In the genomic region with DNA sequence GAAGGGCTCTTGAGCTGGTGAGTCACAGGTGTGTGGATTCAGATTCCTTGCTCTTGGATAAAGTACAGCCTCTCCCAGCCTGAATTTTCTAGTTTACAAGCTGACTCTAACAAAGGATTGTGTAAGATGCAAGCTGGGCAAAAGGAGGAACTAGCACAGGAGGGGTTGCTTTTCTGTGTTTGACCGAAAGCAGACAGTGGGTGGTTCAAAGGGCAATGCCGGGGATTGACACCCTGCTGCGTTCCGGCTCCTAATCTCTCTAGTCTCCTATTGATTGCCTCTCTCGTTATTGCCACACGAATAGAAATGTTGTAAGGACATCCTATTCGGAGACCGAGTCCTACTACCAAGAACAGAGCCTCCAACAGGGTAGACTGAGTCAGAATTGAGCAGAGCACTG, we compare ENCODE assay signal across 17 mouse cellular contexts. TPM values are rescaled to one million over a fixed set of nuclear protein-coding genes. Genes with fewer than 3 reads are reported as not detected.
A peak's percentile ranks its signal among the peaks of the same experiment; 100 is the strongest.
DNase-seq lines count a peak whose midpoint lies in the region; ATAC-seq and TF ChIP-seq lines count a peak whose summit lies in the region.
"Had no signal": no experiment of that assay in that cellular context is flagged by ENCODE, and none has a peak within 500 bp of the region (broad histone marks: within the 10 kb centered on the region; RNA-seq: fewer than 3 reads in every experiment).

No protein-coding gene starts in this region.

- peak; percentile 19 for DNase-seq in kidney, postnatal 14 days
- no peak for DNase-seq in stomach, postnatal 0 days (ENCODE audit: low spot score)
- DNase-seq in spleen, adult 12 weeks (ENCODE audit: low spot score): no peak
- DNase-seq: adrenal gland, postnatal 10 days; cerebellum, adult 8-10 months; heart, postnatal 36 days; right cerebral cortex, postnatal 14 days had no signal

- WGBS in kidney, embryonic 14.5 days: 75% methylated on average over 8 of the region's 8 CpGs
- WGBS in intestine, embryonic 15.5 days: 61% methylated on average over 8 of the region's 8 CpGs
- WGBS in liver, embryonic 15.5 days (ENCODE audit: insufficient replicate concordance): 64% methylated on average over 8 of the region's 8 CpGs
- 60% methylated on average over 8 of the region's 8 CpGs for WGBS in stomach, postnatal 0 days
- WGBS in hindbrain, embryonic 16.5 days: 49% methylated on average over 8 of the region's 8 CpGs
- WGBS in forebrain, embryonic 16.5 days: 9% methylated on average over 8 of the region's 8 CpGs

- no peak overlapping the region for H3K4me2 ChIP-seq in kidney, embryonic 14.5 days (replicated peaks; ENCODE audit: low read depth, low read length)
- peak overlapping the region; percentile 49 for H3K4me2 ChIP-seq in intestine, embryonic 15.5 days (replicated peaks)
- peak overlapping the region; percentile 50 for H3K4me2 ChIP-seq in liver, embryonic 15.5 days
- H3K4me2 ChIP-seq in stomach, postnatal 0 days (replicated peaks; ENCODE audit: low read depth): no peak overlapping the region
- H3K4me2 ChIP-seq in hindbrain, embryonic 16.5 days (ENCODE audit: low read length): no peak overlapping the region
- H3K4me2 ChIP-seq in forebrain, embryonic 16.5 days (ENCODE audit: low read length): no peak overlapping the region
- H3K4me2 ChIP-seq: limb, embryonic 12.5 days; midbrain, embryonic 15.5 days had no signal

- H3K9me3 ChIP-seq in kidney, embryonic 14.5 days (ENCODE audit: control insufficient read depth, low read length): no peaks in the 10 kb centered on the region
- H3K9me3 ChIP-seq in intestine, embryonic 15.5 days: no peaks in the 10 kb centered on the region
- no peaks in the 10 kb centered on the region for H3K9me3 ChIP-seq in liver, embryonic 15.5 days (replicated peaks)
- no peaks in the 10 kb centered on the region for H3K9me3 ChIP-seq in stomach, postnatal 0 days (ENCODE audit: control insufficient read depth, low read length)
- no peaks in the 10 kb centered on the region for H3K9me3 ChIP-seq in hindbrain, embryonic 16.5 days (ENCODE audit: control insufficient read depth, low read length)
- H3K9me3 ChIP-seq in forebrain, embryonic 16.5 days (ENCODE audit: control insufficient read depth, low read length): no peaks in the 10 kb centered on the region
- H3K9me3 ChIP-seq: heart, embryonic 10.5 days; limb, embryonic 12.5 days; midbrain, embryonic 15.5 days had no signal

- no peak overlapping the region for H3K27ac ChIP-seq in kidney, embryonic 14.5 days (ENCODE audit: low read depth, low read length)
- H3K27ac ChIP-seq in intestine, embryonic 15.5 days: peak overlapping the region; percentile 88
- H3K27ac ChIP-seq in liver, embryonic 15.5 days (replicated peaks): peak overlapping the region; percentile 70
- peak overlapping the region; percentile 86 for H3K27ac ChIP-seq in stomach, postnatal 0 days (replicated peaks)
- H3K27ac ChIP-seq in hindbrain, embryonic 16.5 days (ENCODE audit: low read depth, low read length): no peak overlapping the region
- H3K27ac ChIP-seq in forebrain, embryonic 16.5 days (ENCODE audit: low read length): no peak overlapping the region
- H3K27ac ChIP-seq: heart, embryonic 10.5 days; left cerebral cortex, adult 2 months; limb, embryonic 12.5 days; midbrain, embryonic 15.5 days had no signal

- TF ChIP-seq EP300 in stomach, postnatal 0 days (optimal IDR thresholded peaks at IDR 0.05): no peak

- H3K4me1 ChIP-seq in kidney, embryonic 14.5 days (ENCODE audit: control insufficient read depth, insufficient read depth, low read length): no peaks in the 10 kb centered on the region
- 0 out of 2 replicates have a peak, but pooled peaks cover 2% of the 10 kb centered on the region for H3K4me1 ChIP-seq in intestine, embryonic 15.5 days (replicated peaks)
- no peaks in the 10 kb centered on the region for H3K4me1 ChIP-seq in liver, embryonic 15.5 days (replicated peaks)
- no peaks in the 10 kb centered on the region for H3K4me1 ChIP-seq in stomach, postnatal 0 days (replicated peaks; ENCODE audit: control insufficient read depth, insufficient read depth)
- peaks cover 3% of the 10 kb centered on the region for H3K4me1 ChIP-seq in hindbrain, embryonic 16.5 days (ENCODE audit: control insufficient read depth, insufficient read depth, low read depth, low read length)
- H3K4me1 ChIP-seq in forebrain, embryonic 16.5 days (replicated peaks; ENCODE audit: control insufficient read depth, insufficient read depth, low read length): peaks cover 9% of the 10 kb centered on the region; the same call in 1 of the 2 replicates

- H3K36me3 ChIP-seq in kidney, embryonic 14.5 days (ENCODE audit: control insufficient read depth, insufficient read depth, low read length): no peaks in the 10 kb centered on the region
- H3K36me3 ChIP-seq in intestine, embryonic 15.5 days: no peaks in the 10 kb centered on the region
- no peaks in the 10 kb centered on the region for H3K36me3 ChIP-seq in liver, embryonic 15.5 days (replicated peaks)
- H3K36me3 ChIP-seq in stomach, postnatal 0 days (ENCODE audit: control insufficient read depth, insufficient read depth, low read length): no peaks in the 10 kb centered on the region
- H3K36me3 ChIP-seq in hindbrain, embryonic 16.5 days (ENCODE audit: control insufficient read depth, insufficient read depth, low read length): no peaks in the 10 kb centered on the region
- H3K36me3 ChIP-seq in forebrain, embryonic 16.5 days (ENCODE audit: control insufficient read depth, insufficient read depth): no peaks in the 10 kb centered on the region
- H3K36me3 ChIP-seq: heart, embryonic 10.5 days; limb, embryonic 12.5 days; midbrain, embryonic 15.5 days had no signal

- no peak for TF ChIP-seq CTCF in stomach, postnatal 0 days (IDR thresholded peaks at IDR 0.05; ENCODE audit: low read depth)

- H3K9ac ChIP-seq in kidney, embryonic 14.5 days (ENCODE audit: low read depth, low read length): no peak overlapping the region
- no peak overlapping the region for H3K9ac ChIP-seq in intestine, embryonic 15.5 days
- H3K9ac ChIP-seq in liver, embryonic 15.5 days: no peak overlapping the region
- no peak overlapping the region for H3K9ac ChIP-seq in stomach, postnatal 0 days (ENCODE audit: low read length)
- H3K9ac ChIP-seq in hindbrain, embryonic 16.5 days (ENCODE audit: low read depth, low read length): no peak overlapping the region
- H3K9ac ChIP-seq in forebrain, embryonic 16.5 days (replicated peaks; ENCODE audit: low read depth, low read length): no peak overlapping the region
- H3K9ac ChIP-seq: limb, embryonic 12.5 days; midbrain, embryonic 15.5 days had no signal

- no peak for ATAC-seq in kidney, embryonic 14.5 days (ENCODE audit: low FRiP score, low TSS enrichment)
- peak; percentile 79 for ATAC-seq in intestine, embryonic 15.5 days
- ATAC-seq in liver, embryonic 15.5 days (ENCODE audit: insufficient read depth): peak; percentile 49
- peak; percentile 19 for ATAC-seq in stomach, postnatal 0 days (ENCODE audit: low FRiP score, low TSS enrichment)
- no peak for ATAC-seq in hindbrain, embryonic 16.5 days
- no peak for ATAC-seq in forebrain, embryonic 16.5 days
- ATAC-seq: midbrain, embryonic 15.5 days had no signal

- H3K27me3 ChIP-seq in kidney, embryonic 14.5 days (ENCODE audit: control insufficient read depth, insufficient read depth, low read length): no peaks in the 10 kb centered on the region
- H3K27me3 ChIP-seq in intestine, embryonic 15.5 days (replicated peaks): no peaks in the 10 kb centered on the region
- no peaks in the 10 kb centered on the region for H3K27me3 ChIP-seq in liver, embryonic 15.5 days
- no peaks in the 10 kb centered on the region for H3K27me3 ChIP-seq in stomach, postnatal 0 days (ENCODE audit: control insufficient read depth, insufficient read depth, low read length)
- no peaks in the 10 kb centered on the region for H3K27me3 ChIP-seq in hindbrain, embryonic 16.5 days (replicated peaks; ENCODE audit: control insufficient read depth, insufficient read depth, low read length)
- no peaks in the 10 kb centered on the region for H3K27me3 ChIP-seq in forebrain, embryonic 16.5 days (replicated peaks; ENCODE audit: control insufficient read depth, insufficient read depth, low read length)
- H3K27me3 ChIP-seq: limb, embryonic 12.5 days; midbrain, embryonic 15.5 days had no signal

- no peak overlapping the region for H3K4me3 ChIP-seq in kidney, embryonic 14.5 days (ENCODE audit: low read length)
- H3K4me3 ChIP-seq in intestine, embryonic 15.5 days (replicated peaks): no peak overlapping the region
- no peak overlapping the region for H3K4me3 ChIP-seq in liver, embryonic 15.5 days (replicated peaks)
- H3K4me3 ChIP-seq in stomach, postnatal 0 days (ENCODE audit: low read depth, low read length): no peak overlapping the region
- no peak overlapping the region for H3K4me3 ChIP-seq in hindbrain, embryonic 16.5 days (ENCODE audit: low read length)
- H3K4me3 ChIP-seq in forebrain, embryonic 16.5 days (replicated peaks; ENCODE audit: low read length): no peak overlapping the region
- H3K4me3 ChIP-seq: heart, embryonic 10.5 days; left cerebral cortex, adult 2 months; limb, embryonic 12.5 days; midbrain, embryonic 15.5 days had no signal

RNA-seq across cellular contexts. Expression of gene Hsd17b2, which starts 1.0 kb away (rescaled TPM):
- polyA plus RNA-seq in kidney, embryonic 14.5 days (2014; fragmentation: Nextera tagmentation; extraction: Ambion mirVana): 0.34 TPM in 1 of 2 replicates, not detected in the other
- polyA plus RNA-seq in intestine, embryonic 15.5 days (2015; fragmentation: Nextera tagmentation; extraction: Ambion mirVana): 38.1 and 38.3 TPM in 2 replicates
- 74.4 and 82.5 TPM in 2 replicates for polyA plus RNA-seq in liver, embryonic 15.5 days (2015; fragmentation: Nextera tagmentation; extraction: Ambion mirVana)
- polyA plus RNA-seq in stomach, postnatal 0 days (2015; fragmentation: Nextera tagmentation; extraction: Ambion mirVana): 113 and 124 TPM in 2 replicates
- polyA plus RNA-seq in hindbrain, embryonic 16.5 days (2015; fragmentation: Nextera tagmentation; extraction: Ambion mirVana): 0.35 and 0.73 TPM in 2 replicates
- 0.52 TPM in 1 of 2 replicates, not detected in the other for polyA plus RNA-seq in forebrain, embryonic 16.5 days (2015; fragmentation: Nextera tagmentation; extraction: Ambion mirVana)
- polyA plus RNA-seq: C2C12; limb, embryonic 12.5 days; midbrain, embryonic 15.5 days had no signal

RNA-seq across cellular contexts. Expression of gene Sdr42e1, which starts 27.2 kb away (rescaled TPM):
- 1.5 and 2.1 TPM in 2 replicates for polyA plus RNA-seq in kidney, embryonic 14.5 days (2014; fragmentation: Nextera tagmentation; extraction: Ambion mirVana)
- polyA plus RNA-seq in intestine, embryonic 15.5 days (2015; fragmentation: Nextera tagmentation; extraction: Ambion mirVana): 6.0 and 6.6 TPM in 2 replicates
- 2.0 and 3.4 TPM in 2 replicates for polyA plus RNA-seq in liver, embryonic 15.5 days (2015; fragmentation: Nextera tagmentation; extraction: Ambion mirVana)
- 24.2 and 28.8 TPM in 2 replicates for polyA plus RNA-seq in stomach, postnatal 0 days (2015; fragmentation: Nextera tagmentation; extraction: Ambion mirVana)
- 2.3 and 2.9 TPM in 2 replicates for polyA plus RNA-seq in hindbrain, embryonic 16.5 days (2015; fragmentation: Nextera tagmentation; extraction: Ambion mirVana)
- 2.1 and 2.3 TPM in 2 replicates for polyA plus RNA-seq in forebrain, embryonic 16.5 days (2015; fragmentation: Nextera tagmentation; extraction: Ambion mirVana)
- polyA plus RNA-seq: C2C12 had no signal

Comparison
In these comparisons a context has a peak if more than half of its experiments do, and no peak if none do; other contexts are left out.
1. ATAC-seq: peak in intestine, embryonic 15.5 days (single experiment), liver, embryonic 15.5 days (single experiment) and stomach, postnatal 0 days (single experiment); none in kidney, embryonic 14.5 days (single experiment), hindbrain, embryonic 16.5 days (single experiment) and forebrain, embryonic 16.5 days (single experiment).
2. H3K27ac ChIP-seq: peak in intestine, embryonic 15.5 days (single experiment), liver, embryonic 15.5 days (single experiment) and stomach, postnatal 0 days (single experiment); none in kidney, embryonic 14.5 days (single experiment), hindbrain, embryonic 16.5 days (single experiment) and forebrain, embryonic 16.5 days (single experiment).
3. H3K4me2 ChIP-seq: peak in intestine, embryonic 15.5 days (single experiment) and liver, embryonic 15.5 days (single experiment); none in kidney, embryonic 14.5 days (single experiment), stomach, postnatal 0 days (single experiment), hindbrain, embryonic 16.5 days (single experiment) and forebrain, embryonic 16.5 days (single experiment).
4. RNA of gene Hsd17b2, which starts 1.0 kb away (polyA plus RNA-seq): 113 to 124 TPM in stomach, postnatal 0 days, 74.4 to 82.5 TPM in liver, embryonic 15.5 days and 38.1 to 38.3 TPM in intestine, embryonic 15.5 days; 0.35 to 0.73 TPM in hindbrain, embryonic 16.5 days, 0.34 TPM in kidney, embryonic 14.5 days and 0.52 TPM in forebrain, embryonic 16.5 days; every median in the first group is over 10 times any median in the second.